Mouse (Mus musculus): ENCODE data around the gene Abr.

Abr gene

GRCm38 (mm10) chr11:76518125-76518524, 104.0 kb downstream of the Abr start:
- DNase-seq (ENCODE audit: low spot score) = no peak

DNA sequence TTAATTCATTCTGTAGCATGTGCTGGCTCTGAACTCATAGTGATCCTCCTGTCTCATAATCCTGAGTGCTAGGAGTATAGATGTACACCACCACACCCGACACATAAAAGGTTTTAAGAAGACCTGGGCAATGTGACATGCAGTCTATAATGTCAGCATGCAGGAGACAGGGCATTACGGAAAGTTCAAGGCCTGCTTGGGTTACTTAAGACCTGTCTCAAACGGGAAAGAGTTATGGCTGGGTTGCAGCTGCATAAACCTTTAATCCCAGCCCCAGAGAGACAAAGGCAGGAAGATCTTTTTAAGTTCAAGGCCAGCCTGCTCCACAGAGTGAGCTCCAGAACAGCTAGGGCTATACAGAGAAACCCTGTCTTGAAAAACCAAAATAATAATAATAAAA, 105.2 kb downstream of the Abr start:
- DNase-seq (ENCODE audit: low spot score) = no peak

GRCm38 (mm10) chr11:76515123-76515522, 107.0 kb downstream of the Abr start:
- DNase-seq (ENCODE audit: low spot score) = no peak

DNA sequence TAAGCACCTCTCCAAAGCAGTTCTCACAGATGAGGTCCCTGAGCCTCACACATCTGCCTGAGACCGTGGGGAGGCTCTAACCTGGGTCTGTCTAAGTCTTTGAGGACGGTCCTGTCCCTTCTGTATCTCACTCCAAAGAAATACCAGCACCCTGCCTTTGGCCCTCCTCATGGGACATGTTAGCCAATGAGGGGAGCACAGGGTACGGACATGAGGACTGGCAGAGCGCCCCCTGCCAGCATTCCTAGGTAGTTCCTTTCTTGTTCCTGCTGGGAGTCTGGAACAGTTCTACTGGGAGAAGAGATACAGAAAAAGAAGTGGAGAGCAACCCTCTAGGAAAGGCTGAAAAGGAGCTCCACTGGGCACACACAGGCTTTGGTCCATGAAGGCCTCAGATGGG, 111.1 kb downstream of the Abr start:
- no peak for DNase-seq (ENCODE audit: low spot score)

DNA sequence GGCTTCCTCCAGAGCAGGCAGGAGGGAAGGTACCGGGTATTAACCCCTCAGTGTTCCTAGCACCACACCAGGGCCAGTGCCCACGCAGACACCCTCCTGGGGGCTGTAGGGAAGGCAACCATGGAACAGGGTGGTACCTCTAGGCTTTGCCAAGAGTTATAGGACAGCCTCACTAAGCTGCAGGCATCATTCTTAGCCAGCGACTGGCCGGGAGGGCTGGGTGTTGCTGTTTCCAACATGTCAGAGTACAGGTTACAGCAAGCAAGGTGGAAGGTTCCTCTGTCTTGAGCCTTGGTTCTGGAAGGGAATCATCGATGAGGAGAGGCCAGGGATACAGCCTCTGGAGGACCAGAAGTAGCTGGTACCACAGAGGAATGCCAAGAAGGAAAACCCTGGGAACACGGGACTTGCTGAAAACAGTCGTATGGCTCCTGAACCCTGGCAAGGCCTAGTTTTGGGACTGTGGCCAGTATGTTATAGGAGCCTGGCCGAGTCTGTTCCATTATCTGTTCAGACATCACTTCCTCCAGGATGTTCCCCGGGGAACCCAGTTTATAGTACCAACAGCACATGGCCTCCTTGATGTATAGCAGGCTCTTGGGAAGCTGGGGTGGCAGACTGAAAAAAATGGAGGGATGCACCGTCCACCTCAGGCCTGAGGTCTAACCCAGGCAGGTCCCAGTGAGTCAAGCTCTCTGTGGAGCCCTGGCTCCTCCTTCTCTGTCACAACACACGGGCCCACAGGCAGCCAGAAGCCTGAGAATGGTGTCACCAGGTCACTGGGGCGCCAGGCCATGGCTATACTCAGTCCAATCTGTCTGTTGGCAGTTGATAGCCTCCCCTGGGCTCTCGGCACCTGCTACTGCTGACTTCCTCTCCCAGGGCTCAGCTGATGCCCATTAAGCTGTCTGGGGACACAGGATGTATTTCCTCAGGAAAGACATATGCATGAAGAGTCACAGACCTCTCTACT, 112.1 kb downstream of the Abr start:
- no peak for DNase-seq (ENCODE audit: low spot score)

DNA sequence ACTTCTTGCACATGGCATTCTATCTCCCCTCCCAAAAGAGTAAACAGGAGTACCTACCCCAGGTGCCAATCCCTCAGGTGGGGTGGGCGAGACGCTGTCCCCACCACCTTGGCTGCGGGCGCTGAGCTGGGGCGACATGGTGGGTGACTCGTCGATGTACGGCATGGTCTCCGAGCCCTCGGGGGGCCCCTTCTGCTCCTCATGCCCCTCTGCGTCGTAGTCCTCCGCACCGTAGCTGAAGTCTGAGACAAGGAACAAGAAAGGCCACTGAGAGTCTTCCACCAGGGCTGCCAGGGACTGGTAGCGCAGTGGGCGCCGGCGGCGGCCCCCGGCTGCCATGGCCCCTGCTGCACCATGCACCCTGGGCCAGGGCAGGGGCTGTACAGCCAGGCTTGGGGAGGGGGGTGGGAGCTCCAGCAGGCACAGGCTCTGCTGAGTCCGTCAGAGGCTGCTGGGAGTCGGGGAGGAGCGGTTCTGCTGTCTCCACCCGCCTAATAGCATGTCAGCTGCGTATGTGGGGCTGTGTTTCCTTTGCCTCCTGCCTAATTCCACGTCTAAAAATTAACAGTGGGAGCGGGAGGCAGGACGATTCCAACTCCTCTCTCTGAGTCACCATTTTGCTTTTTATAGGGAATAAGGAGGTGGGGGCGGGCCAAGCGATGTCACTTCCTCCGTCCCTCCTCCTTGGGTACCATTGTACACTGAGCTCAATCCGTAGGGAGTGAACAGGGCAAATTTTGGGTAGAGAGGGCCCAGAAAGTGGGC, 113.1 kb downstream of the Abr start:
- no peak for DNase-seq (ENCODE audit: low spot score)

- no peak for DNase-seq (ENCODE audit: low spot score)
Observed at GRCm38 (mm10) chr11:76508125-76508524, 114.0 kb downstream of the Abr start.

DNA sequence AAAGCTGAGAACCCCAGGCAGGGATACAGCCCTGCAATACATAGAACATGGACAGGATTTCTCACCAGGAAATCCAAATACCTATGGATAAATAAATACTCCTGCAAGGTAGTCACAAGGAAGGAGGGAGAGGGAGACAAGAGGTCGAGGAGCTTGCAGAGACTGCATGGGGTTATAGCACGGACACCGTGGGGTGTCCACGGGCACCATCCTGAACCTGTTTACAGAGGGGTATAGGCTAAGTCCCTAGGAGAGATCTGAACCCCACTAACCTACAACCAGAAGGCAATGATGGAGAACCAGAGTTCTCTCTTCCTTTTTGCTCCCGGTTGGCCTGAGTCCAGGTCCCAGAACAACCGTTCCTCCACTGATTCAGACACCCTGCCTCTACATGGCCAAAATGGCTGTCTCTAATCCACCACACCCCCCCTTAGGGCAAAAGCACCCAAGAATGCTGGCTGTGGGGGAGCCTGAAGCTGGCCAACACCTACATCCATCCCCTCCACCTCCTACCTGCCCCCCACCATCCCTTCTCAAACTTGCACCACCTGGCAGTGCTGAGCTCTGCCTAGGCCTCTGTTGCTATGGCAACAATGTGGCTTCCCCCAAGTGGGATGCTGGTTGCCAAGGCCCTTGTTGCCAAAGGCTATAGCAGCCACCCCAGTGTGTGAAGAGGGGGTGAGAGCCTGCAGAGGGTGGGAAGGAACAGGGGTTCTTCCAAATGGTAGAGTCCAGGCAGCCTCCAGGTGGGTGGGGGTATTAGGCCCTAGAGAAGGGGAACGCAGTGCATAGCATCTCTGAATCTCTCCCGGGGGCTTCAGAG, 114.6 kb downstream of the Abr start:
- DNase-seq (ENCODE audit: low spot score) = no peak

- DNase-seq (ENCODE audit: low spot score) = peak; percentile 84
Observed at GRCm38 (mm10) chr11:76506514-76507228, 115.4 kb downstream of the Abr start.

DNA sequence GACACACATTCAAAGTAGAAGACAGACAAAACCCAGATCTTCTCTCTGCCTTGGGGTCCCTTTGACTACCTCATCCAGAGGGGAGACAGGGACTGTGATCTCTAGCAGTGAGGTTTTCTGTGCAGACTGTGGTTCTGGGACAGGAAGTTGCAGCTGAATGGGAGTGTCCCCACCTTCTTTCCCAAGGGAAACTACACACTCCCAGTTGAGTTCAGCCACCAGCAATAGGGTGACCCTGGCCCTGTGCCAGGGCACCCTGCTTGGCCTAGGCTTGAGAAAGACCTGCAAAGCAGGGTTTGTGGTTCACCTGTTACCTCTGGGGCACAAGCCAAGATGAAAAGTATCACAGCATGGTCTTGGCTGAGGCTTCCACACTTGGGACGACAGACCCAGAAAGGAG, 117.0 kb downstream of the Abr start:
- DNase-seq (ENCODE audit: low spot score) = no peak

DNA sequence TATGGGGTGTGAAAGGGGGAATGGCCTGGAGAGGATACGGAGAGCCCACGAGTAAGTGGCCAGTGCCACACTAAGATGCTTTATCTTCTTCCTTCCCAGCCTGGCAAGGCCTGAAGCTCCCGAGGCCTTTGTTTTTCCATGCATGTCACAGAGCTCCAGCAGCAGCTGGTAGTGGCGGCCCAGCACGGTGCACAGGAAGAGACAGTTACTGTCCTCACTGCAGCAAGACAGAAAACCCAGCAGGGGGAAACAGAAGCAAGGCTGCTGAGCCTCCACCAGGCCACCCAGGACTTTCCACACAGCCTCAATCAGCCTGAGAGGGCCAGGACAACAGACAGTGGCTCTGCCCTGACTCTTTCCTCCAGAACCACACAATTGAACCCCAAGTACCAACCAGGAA, 118.1 kb downstream of the Abr start:
- DNase-seq (ENCODE audit: low spot score) = no peak

- no peak for DNase-seq (ENCODE audit: low spot score)
Observed at GRCm38 (mm10) chr11:76499987-76500386, 122.1 kb downstream of the Abr start.

DNA sequence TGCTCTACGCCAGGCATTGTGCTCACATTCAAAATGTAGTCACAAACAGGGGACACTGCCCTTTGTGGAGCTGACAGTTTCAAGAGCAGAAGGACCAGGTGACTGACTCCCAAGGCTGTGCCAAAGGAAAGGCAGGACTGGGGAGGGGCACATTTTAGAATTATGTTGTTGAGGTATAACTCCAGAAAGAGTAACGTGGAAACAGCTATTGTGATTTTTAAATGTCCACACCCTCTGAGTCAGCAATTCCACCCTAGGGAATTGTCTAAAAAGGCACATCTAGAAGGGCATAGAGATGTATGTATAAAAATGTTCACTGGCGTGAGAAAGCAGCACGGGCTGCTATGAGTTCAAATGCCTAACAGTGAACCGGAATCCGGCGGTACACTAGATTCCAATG, 122.5 kb downstream of the Abr start:
- no peak for DNase-seq (ENCODE audit: low spot score)

- no peak for DNase-seq (ENCODE audit: low spot score)
Observed at GRCm38 (mm10) chr11:76497769-76498152, 124.4 kb downstream of the Abr start.

DNA sequence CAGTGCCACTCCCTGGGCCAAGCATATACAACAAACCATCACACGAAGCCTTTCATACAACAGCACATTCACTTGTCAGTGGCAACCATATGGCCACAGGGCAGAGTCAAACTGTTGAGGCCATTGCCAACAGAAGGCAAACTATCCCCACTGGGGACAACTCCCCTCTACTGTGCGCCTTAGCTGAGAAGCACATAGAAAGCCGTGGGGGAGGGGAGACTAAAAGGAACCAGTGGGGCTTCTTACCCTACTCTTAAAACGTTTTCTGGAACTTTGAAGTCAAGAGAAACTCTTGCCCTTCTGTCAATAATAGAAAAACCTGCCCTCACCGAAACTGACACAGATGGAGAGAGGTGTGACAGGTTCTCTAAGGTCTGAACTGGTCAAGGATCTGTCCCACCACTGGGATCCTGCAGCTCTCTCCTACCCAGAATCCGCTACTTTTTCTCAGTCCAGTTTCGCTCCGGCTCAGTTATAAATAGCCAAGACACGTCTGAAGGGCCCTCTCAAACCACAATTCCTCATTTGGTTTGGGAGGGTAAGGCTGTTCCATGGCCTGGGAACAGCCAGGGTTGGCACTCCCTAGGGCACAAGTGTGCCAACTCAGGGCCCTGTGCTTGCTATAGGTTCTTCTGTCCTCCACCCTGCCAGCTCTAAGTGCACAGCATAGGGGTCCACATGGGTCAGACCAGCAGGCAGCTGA, 124.9 kb downstream of the Abr start:
- no peak for DNase-seq (ENCODE audit: low spot score)

- peak; percentile 53 for DNase-seq (ENCODE audit: low spot score)
Observed at GRCm38 (mm10) chr11:76496086-76496771, 125.9 kb downstream of the Abr start.

GRCm38 (mm10) chr11:76495127-76496028, 126.7 kb downstream of the Abr start:
- DNase-seq (ENCODE audit: low spot score) = peak; percentile 26

- peak; percentile 64 for DNase-seq (ENCODE audit: low spot score)
Observed at GRCm38 (mm10) chr11:76494360-76495126, 127.6 kb downstream of the Abr start.
